Mouse (Mus musculus) gastrocnemius, postnatal 10 days (tissue): ENCODE measurements at regions not wholly inside any gene's neighbourhood (a gene's known extent, or its start where the extent isn't known, plus 50 kb on each side); places are given as distances from the start of the nearest gene placed in this dataset.
"Not testable (repeated sequence)": the region's sequence is repeated elsewhere in the genome, so short reads cannot be mapped to it uniquely, and the experiment has no call there.

ENCODE experiments used
- DNase-seq: peaks from one replicate; pipeline ENCODE4 v3.0.0; 2021; ENCODE audit warnings: mixed read lengths

- no peak for DNase-seq
These were observed 147.2 kb upstream of the Supt20 start for GRCm38 (mm10) chr3:54545393-54545792.

DNA sequence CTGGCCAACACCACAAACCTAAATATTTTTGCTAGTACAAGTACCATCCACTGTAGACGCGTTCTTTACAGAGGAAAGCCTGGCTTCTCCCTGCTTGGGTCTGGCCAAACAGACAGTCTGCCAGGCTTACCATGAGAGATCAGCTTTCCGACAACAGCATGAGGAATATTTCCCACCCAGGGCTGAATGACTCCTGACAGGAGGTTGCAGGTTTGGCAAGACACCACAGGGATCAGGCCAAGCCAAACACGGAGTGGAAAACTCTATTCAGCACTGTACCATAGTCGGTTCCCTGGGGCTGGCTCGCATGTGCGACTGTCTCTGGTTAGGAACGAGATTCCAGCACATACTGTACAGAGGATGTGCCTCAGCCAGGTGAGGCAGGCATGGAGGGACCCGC, 140.7 kb upstream of the Supt20 start:
- peak; percentile 31 for DNase-seq

- no peak for DNase-seq
These were observed 136.7 kb upstream of the Supt20 start for GRCm38 (mm10) chr3:54555954-54556353.

DNA sequence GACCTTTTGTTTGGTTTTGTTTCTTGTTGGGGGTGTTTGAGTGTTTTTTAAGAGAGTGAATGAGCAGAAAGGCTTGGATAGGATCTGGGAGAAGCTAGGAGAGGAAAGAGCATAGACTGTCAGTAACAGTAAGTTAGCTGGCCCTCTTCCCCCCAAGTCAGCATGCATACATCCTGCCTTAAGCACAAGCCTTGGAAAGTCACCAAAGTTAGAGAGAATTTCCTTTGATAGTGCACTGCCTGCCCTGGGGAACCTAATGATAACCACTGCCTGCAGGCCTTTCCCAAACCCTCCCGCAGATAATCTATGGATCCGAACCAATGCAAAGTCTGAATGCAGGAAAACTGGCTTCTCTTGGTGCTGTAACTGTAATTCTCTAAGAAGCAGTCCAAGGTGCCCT, 133.6 kb upstream of the Supt20 start:
- no peak for DNase-seq

GRCm38 (mm10) chr3:54559527-54559926, 133.1 kb upstream of the Supt20 start:
- DNase-seq = no peak

- DNase-seq = no peak
These were observed 132.3 kb upstream of the Supt20 start for GRCm38 (mm10) chr3:54560056-54560922.

DNA sequence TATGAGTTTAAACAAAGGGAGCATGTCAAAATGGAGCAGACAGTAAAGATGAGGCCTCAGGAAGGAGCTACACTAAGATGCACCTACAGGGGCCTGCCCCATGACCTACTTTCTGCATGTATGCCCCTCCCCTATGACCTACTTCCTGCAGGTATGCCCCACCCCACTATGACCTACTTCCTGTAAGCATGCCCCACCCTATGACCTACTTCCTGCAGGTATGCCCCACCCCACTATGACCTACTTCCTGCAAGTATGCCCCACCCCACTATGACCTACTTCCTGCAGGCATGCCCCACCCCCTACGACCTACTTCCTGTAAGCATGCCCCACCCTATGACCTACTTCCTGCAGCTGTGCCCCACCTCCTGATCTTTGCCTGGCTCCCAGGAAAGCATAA, 125.3 kb upstream of the Supt20 start:
- DNase-seq = no peak

DNA sequence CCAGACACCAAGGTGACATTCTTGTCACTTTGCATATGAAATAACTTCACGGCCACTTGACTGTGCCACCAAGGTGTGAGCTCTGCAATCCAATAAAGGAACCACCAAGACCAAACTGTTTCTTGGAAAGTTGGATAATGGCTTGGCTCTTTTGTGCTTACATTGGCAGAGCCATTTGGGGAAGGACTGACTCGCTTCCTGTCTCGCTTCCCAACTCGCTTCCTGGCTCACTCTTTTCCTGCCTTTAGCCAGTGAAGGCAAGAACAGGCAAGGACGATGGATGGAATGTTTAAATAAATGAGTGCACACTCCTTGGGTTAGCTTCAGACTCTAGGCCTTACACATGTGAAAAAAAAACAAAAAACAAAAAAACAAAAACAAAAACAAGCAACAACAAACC, 124.5 kb upstream of the Supt20 start:
- no peak for DNase-seq

- DNase-seq = no peak
These were observed 122.1 kb upstream of the Supt20 start for GRCm38 (mm10) chr3:54570501-54570900.

GRCm38 (mm10) chr3:54577851-54578250, 114.8 kb upstream of the Supt20 start:
- no peak for DNase-seq

- no peak for DNase-seq
These were observed 113.2 kb upstream of the Supt20 start for GRCm38 (mm10) chr3:54579425-54579824.

GRCm38 (mm10) chr3:54580339-54580738, 112.3 kb upstream of the Supt20 start:
- no peak for DNase-seq

DNA sequence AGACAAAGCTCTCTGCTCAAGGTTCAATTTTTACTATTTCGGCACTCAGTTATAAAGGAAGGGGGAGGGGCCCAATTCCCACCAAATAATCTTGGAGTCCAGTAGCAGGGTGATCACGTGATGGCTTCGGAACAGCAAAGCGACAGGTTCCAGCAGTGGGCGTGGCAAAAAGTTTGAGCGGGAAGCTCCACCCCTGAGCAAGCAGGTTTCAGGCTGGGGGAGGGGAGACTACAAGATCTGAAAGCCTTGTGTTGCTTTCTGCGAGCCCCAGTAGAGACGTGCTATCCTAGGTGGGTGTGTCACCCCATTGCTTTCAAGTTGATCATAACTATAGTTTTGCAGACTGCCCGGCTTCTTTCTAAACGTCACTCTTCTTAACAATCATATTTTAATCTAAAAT, 106.8 kb upstream of the Supt20 start:
- not testable (repeated sequence) for DNase-seq

DNA sequence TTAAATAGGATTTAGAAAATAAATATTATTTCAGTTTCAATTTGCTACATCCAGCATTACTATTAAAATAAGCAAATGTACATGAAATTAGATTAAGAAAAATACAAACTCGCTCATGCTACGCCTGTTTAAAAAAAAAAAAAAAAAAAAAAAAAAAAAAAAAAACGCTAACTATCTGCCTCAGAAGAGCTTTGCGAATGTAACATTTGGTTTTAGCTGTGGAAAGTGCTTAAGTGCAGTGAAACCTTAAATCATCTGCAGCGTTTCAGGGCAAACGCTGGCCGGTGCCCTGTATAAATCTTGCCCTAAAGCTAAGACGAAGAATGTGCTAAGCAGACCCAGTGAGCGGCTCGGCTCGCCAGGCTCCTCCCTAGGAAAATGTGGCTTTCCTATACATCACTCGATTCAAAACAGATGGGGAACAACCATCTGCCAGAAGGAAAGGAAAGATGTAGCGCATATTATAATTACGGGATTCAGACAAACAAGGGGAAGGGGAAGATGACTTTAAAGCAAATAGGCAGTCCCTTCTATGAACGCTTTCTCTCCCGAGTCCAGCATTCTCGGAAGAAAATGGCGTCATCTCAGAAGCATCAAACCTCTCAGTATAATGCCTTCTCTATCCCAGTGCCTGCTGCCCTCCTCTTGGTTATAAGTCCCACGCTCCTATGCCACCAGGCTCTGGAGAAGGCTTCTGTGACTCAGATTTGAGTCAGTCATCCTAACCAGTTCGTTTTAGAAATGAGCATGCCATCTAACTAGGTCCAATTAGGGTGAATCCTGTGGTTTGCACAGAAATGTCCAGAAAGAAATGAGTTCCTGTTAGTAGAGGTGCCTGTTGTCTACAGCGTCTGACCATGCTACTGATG, 105.2 kb upstream of the Supt20 start:
- DNase-seq = no peak

DNA sequence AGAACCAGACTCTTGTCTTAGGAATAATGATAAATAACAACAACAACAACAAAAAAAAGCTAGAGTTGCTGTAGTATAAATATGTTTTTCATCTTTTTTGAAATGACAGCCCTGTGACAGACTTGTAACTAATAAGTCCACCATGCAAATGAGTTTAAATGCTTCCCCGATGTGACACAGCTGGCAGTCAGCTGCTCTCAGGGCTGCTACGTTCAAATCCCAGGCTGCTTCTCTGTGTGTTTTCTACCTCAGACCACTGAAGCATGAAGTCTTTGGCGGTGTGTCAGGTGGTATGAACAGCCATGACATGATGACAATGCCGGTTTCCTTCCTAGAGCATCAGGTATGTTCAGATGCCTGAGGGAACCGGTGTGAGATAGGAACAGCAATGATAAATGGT, 104.4 kb upstream of the Supt20 start:
- DNase-seq = no peak

- no peak for DNase-seq
These were observed 102.6 kb upstream of the Supt20 start for GRCm38 (mm10) chr3:54589976-54590375.

GRCm38 (mm10) chr3:54591160-54591559, 101.4 kb upstream of the Supt20 start:
- DNase-seq = no peak

GRCm38 (mm10) chr3:54592064-54592463, 100.5 kb upstream of the Supt20 start:
- no peak for DNase-seq

- DNase-seq = no peak
These were observed 99.8 kb upstream of the Supt20 start for GRCm38 (mm10) chr3:54592655-54593428.

DNA sequence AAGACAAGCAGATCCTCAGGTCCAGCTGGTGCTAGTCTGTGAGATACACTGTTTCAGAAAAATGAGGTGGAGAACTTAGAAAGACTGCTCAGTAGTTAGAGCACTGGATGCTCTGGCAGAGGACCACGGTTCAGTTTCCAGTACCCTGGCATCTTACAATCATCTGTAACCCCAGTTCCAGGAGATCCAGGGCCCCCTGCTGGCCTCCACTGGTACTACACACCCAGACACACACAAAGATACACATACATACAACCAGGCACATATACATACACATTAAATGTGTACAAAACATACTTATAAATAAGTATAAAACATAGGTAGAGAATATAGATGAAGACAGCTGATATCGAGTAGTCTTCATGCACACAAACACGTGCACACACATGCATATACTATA, 97.4 kb upstream of the Supt20 start:
- no peak for DNase-seq

- DNase-seq = peak; percentile 41
These were observed 95.0 kb upstream of the Supt20 start for GRCm38 (mm10) chr3:54597326-54598274.
